Mouse (Mus musculus) cerebral cortex, adult 2 months (tissue): ENCODE data around the gene Scaf4.

Source experiments
- WGBS: fragments of 180-500 bp; shearing (Covaris S2); methylation state at CpG from one replicate; pipeline ENCODE4 v1.1.7; 2018; 5-methylcytosine and 5-hydroxymethylcytosine counted together

The Scaf4 gene

DNA sequence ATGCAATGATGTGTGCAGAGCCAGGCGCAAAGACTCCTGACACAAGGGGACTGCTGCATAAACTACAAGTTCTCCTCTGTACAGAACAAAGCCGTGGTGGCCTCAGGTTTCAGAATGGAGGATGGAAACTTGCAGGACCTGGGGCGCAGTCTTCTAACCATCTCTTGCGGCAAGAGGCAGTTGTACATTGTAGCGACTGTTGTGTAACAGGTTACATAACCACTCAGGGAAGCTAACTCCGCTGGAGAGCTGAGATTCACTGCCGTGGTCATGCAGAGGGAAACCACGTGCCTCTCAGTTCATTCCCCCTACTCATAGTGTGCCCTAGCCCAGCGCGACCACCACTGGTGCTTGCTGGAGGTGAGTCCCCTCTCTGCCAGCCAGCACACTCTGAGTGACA is 85.1 kb downstream of the Scaf4 start:
- 87% methylated on average over 10 of the region's 10 CpGs for WGBS

DNA sequence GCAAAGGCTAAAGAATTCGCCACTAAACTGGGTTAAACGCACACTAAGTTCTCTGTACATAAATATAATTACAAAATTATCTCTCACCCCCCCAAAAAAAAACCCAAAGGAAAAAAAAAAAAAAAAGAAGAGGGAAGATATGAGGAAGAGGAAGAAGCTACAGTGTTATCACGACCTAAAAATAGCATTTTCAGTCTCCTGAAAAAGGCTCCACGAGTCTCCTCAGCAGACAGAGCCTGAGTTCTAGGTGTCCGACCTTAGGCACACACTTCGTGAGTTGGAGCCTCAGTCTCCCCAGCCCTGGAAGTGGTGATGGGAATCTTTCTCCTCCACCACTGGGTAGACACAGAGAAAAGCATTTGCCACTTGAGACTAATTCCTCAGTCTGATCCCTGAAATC is 85.7 kb downstream of the Scaf4 start:
- 91% methylated on average over 6 of the region's 6 CpGs for WGBS

DNA sequence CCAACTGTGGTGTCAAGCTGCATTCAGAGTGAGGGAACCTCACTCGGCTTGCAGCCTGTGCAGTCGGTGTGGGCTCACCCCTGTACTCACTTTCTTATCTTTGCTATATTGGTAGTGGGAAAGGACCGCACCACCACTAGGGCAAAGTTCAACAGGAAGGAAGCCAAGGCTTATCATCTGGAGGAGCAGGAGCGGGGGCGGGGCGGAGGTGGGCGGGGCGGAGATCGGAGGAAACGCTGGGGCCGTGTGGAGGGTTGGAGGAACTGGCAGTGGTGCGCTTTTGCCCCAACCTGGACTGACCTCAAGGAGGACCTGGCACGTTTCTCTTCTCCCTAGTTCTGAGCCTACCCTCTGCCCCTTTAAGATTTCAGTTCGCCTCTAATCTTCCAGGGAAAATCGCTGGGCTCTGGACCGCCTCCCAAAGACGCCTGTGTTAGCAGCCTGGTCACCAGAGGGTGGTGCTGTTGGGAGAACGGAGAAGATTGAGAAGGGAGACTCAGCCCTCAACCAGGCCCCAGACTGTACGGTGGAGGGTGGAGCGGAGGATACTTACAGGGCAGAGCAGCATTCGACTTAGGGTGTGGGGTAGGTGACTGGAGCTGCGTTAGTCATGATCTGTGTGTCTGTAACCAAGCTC is 86.8 kb downstream of the Scaf4 start:
- 5% methylated on average over 22 of the region's 22 CpGs for WGBS

DNA sequence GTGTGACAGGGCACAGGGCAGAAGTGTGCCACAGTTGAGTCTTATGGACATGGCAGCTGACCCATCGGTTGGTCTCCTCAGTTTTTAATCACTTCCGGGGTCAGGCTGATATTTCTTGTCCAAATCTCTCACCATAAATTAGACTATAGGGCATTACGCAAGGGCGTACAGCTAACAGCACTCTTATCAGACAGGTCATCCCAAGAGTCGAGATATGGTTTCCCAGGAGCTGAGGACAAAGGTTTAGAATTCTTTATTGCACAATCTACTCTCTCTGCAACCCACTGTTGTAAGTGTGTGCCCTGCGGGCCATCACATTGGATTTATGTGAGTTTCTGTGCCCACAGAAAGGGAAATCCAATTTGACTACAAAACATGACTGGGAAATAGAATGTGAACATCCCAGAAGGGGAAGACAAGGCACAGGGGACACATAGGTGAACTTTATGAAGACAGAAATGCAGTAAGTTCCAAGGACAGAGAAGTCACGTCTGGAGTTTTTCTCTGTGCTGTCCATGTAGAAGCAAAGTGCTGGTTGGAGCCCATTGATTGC is 87.5 kb downstream of the Scaf4 start:
- 88% methylated on average over 7 of the region's 7 CpGs for WGBS

DNA sequence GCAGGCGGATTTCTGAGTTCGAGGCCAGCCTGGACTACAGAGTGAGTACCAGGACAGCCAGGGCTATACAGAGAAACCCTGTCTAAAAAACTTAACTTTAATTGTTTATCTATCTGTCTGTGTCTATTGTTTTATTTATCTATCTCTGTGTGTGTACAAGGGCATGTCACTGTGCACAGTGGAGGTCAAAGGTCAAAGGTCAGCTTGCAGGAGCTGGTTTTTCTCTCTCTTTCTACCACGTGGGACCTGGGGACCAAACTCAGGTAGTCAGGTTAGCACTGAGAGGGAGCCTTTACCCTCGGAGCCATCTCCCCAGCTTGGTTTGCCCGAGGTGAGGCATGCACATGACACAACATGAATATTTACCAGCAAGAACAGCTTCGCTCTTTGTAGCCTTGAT is 93.0 kb downstream of the Scaf4 start:
- WGBS = 83% methylated on average over 6 of the region's 6 CpGs

DNA sequence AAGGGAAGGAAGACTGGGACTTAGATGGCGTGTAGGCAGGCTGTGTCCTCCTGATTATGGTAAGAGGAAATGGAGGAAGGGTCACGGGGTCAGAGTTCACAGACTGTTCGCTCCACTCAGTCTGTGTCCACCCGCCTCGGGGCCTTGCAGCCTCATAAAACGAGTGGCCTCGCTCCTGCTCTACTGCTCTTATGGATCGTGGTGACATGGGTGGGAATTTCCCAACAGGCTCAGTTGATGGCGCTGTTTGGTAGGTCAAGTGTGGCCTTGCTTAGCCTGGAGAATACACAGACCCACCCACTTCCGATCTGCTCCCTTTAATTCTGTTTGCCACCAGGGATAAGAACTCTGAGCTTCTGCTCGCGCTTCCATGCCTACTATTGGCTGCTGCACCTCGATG is 96.8 kb downstream of the Scaf4 start:
- WGBS = 56% methylated on average over 13 of the region's 13 CpGs

DNA sequence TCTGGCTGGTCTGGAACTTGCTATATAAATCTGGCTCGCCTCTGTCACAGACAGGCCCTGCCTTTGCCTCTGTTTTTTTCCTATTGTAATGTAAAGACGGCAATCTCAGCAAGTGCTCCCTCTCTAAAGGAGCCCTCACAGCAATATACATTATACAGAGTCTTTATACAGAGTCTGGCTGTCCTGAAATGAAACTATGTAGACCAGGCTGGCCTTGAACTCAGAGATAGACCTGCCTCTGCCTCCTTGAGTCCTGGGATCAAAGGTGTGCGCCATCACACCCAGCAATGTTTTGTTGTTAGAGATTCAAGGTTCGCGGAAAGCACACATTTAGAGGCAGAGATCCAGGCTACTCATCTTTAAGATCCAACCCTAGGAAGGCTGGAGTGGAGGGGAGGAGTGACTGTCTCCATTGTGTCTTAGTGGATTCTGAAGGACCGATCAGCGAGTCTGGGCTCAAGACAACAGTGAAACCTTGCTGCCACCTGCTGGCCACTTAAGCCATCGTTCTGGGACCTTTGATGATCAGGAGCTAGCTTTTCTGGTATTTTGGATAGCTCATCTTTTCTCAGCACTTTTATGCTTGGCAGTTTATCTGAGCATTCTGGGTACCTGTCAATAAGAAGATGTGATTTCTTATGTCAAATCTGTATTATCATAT is 98.2 kb downstream of the Scaf4 start:
- whole genome bisulfite sequencing = 48% methylated on average over 8 of the region's 8 CpGs

DNA sequence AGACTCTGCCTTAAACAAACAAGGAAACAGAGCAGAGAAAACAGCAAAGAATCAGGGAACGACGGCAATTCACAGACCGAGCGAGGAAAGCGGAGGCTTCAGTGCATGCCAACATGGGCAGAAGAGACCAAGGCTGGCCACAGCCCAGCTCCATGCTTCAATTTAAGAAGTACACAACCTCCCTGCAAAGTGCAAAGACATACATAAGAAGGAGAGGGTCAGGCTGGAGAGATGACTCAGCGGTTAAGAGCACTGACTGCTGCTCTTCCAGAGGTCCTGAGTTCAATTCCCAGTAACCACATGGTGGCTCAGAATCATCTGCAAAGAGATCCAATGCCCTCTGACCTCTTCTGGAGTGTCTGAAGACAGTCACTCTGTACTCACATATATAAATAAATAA is 100.2 kb downstream of the Scaf4 start:
- 75% methylated on average over 6 of the region's 6 CpGs for WGBS

DNA sequence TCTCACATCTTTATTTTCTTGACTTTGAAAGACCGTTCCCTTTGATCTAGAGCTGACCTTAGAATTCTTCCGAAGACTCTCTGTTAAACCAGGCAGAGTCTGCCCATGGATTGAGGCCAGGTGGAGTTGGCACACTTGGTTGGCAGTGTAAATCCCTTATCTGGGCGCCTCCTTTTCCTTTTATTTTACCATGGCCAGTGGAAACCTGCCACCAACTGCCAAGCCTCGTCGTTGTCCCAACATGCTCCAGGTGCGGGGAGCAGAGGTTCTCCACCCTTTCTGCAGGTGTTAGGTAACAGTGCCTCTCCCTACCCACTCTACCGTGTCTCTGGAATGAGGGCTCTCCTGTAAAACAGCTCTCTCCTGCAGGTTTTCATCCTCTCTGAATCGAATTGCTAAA is 102.6 kb downstream of the Scaf4 start:
- WGBS = 79% methylated on average over 8 of the region's 8 CpGs

DNA sequence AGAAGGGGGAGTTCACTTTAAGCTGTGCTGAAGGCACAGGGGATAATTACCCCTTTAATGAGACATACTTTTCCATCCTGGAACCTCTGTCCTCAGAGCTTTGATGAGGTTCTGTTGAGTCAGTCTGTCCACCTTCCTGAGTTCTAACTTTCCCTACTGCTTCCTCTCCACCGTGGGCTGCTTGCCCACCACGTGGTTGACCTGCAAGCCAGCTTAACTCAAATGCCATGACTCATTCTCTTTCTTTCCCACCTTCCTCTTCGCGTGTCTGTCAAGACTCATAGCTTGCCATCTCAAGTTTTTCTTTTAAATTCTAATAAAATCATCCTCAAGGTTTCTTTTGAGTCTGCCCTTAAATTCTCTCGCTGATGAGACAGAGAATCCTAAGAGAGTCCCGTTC is 103.3 kb downstream of the Scaf4 start:
- WGBS = 74% methylated on average over 6 of the region's 6 CpGs

DNA sequence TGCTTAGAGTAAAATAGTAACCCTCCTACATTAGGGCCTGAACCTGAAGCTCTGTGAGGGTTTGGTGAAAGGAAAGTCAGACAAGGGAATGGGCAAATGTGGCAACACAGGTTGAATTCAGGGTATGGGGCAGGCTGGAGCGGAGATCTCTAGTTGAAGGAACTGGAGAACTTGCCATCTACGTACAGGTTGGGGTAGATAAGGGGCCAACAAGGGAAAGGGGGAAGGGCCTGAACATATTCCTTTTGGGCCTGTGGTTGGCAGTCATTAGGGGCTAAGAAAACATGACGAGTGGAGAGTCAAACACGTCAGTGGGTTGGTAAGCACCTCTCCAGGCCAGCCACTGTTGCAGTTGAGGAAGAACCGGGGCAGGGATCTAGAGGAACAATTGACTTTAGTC is 104.4 kb downstream of the Scaf4 start:
- 92% methylated on average over 5 of the region's 5 CpGs for WGBS

DNA sequence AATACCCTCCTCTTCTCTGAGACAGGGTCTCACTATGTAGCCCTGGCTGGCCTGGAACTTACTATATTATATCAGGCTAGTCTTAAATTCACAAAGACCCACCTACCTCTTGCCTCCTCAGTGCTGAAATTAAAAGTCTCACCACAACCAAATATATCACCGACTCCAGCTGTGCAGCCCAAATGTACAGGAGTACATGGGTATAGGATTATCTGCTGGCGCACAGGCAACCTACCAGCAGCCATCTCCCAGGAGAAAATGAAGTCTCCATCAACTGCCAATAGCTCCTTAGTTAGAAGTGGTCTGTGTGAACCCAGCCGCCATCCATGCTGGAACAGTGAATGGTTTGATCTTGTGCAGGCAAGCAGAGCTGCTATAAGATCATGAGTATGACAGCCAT is 105.9 kb downstream of the Scaf4 start:
- 89% methylated on average over 3 of the region's 3 CpGs for WGBS

DNA sequence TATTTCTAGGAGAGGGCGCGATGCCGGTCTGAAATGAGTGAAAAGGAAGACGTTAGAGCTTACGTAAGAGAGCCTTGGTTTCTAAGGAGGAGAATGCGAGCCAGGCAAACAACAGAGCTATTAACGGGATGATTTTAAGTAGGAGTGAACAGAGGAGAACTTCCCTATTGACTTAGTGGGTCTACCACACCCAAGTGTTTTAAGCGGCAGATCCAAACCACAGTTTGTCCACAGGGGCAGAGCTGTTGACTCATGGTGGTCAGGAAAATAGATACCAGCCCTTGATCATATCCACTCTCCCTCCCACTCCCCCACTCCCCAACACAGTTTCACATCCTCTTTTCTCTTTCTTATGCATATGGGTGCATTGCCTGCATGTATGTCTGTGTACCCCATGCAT is 106.9 kb downstream of the Scaf4 start:
- 60% methylated on average over 8 of the region's 8 CpGs for WGBS

DNA sequence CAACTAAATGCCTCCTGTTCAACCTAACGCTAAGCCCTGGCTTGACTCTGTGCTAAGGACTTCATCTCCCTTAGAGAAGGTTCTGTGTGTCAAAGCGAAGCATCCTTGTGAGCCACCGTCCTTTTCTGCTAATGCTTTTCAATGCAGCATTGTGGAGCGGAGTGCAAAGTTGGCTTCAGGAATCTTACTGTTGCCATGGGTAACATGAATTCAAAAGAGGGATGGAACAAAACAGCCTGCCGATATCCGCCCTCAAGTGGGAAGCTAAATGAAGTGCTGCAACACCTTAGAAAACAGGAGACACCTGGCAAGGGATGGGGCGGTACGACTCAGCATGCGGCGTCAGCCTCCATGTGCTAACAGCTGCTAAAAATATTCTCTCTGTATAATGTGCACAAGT is 107.8 kb downstream of the Scaf4 start:
- WGBS = 10% methylated on average over 10 of the region's 10 CpGs
